Mouse (Mus musculus): ENCODE measurements around the gene Mrps10. TPM values are rescaled to one million over a fixed set of nuclear protein-coding genes. Genes with fewer than 3 reads are reported as not detected.

Mrps10 gene
- polyA plus RNA-seq (2014; fragmentation: Illumina TruSeq; extraction: RNeasy Lipid Tissue Mini Kit (QIAGEN cat#74804); ENCODE audit: low replicate concordance): 35.6 TPM

GRCm38 (mm10) chr17:47368401-47369086 lies at the start of gene Mrps10:
Gene Mrps10, plus strand, starts transcription at chr17:47368887.

DNA sequence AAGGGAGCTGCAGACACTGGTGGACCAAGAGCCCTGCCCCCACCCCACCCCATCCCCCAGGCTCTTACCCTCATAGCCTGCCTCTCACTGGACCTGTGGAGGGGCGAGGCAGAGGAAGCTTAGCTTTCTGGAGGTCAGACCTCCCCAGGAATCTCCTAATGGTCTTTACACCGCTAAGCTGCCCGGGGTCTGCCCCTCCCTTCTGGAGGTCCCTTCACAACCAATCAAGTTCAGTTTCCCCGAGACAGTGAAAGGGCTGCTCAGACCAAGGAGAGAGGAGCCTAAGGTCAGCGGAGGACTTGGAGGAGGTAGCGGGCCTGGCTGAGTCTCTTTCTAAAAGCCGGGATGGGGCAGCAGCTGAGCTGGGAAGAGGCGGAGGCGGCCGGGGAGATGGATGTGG lies 16.5 kb downstream of the Mrps10 start, which contains the start of gene Guca1b:
Gene Guca1b, plus strand, starts transcription at position 249 of the 400 bp plus-strand sequence.

DNA sequence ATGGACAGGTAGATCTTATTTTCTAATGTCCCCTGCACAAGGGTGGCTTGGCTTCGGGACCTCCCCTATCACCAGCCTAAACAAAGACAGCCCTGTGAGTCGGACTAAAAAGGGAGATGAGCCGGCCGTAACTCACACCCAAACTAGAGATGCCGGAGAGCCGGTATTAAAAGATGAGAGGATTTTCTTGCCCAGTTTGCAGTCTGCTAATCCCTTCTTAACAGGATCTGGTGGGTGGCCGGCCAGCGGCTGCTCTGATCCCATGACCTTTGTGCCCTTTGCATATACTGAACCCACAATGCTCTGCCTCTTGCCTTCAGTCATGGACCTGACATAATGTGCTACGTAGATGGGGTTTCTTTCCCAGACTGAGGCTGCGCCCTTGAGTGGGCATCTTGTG lies 31.8 kb downstream of the Mrps10 start, which contains the start of gene Guca1a:
Gene Guca1a, minus strand, starts transcription at position 134 of the 400 bp plus-strand sequence.

Other genes starting within 250 kb of the Mrps10 start
- gene Guca1b, start 16.5 kb downstream of the Mrps10 start, polyA plus RNA-seq (2014; fragmentation: Illumina TruSeq; extraction: RNeasy Lipid Tissue Mini Kit (QIAGEN cat#74804); ENCODE audit: low replicate concordance): 0.26 TPM
- not detected for gene Guca1a, start 31.7 kb downstream of the Mrps10 start, polyA plus RNA-seq (2014; fragmentation: Illumina TruSeq; extraction: RNeasy Lipid Tissue Mini Kit (QIAGEN cat#74804); ENCODE audit: low replicate concordance)
- gene AI661453, start 67.7 kb downstream of the Mrps10 start, polyA plus RNA-seq (2014; fragmentation: Illumina TruSeq; extraction: RNeasy Lipid Tissue Mini Kit (QIAGEN cat#74804); ENCODE audit: low replicate concordance): 0.26 TPM
- 0.45 TPM for gene 1700001C19Rik, start 68.5 kb downstream of the Mrps10 start, polyA plus RNA-seq (2014; fragmentation: Illumina TruSeq; extraction: RNeasy Lipid Tissue Mini Kit (QIAGEN cat#74804); ENCODE audit: low replicate concordance)
- gene Taf8, start 133.4 kb downstream of the Mrps10 start, polyA plus RNA-seq (2014; fragmentation: Illumina TruSeq; extraction: RNeasy Lipid Tissue Mini Kit (QIAGEN cat#74804); ENCODE audit: low replicate concordance): 3.7 TPM
- gene Ccnd3, start 136.2 kb downstream of the Mrps10 start, polyA plus RNA-seq (2014; fragmentation: Illumina TruSeq; extraction: RNeasy Lipid Tissue Mini Kit (QIAGEN cat#74804); ENCODE audit: low replicate concordance): 1.9 TPM
- gene Bysl, start 242.6 kb downstream of the Mrps10 start, polyA plus RNA-seq (2014; fragmentation: Illumina TruSeq; extraction: RNeasy Lipid Tissue Mini Kit (QIAGEN cat#74804); ENCODE audit: low replicate concordance): 0.45 TPM
- gene Med20, start 242.7 kb downstream of the Mrps10 start, polyA plus RNA-seq (2014; fragmentation: Illumina TruSeq; extraction: RNeasy Lipid Tissue Mini Kit (QIAGEN cat#74804); ENCODE audit: low replicate concordance): 11.1 TPM
- gene Gm20517, start 242.7 kb downstream of the Mrps10 start, polyA plus RNA-seq (2014; fragmentation: Illumina TruSeq; extraction: RNeasy Lipid Tissue Mini Kit (QIAGEN cat#74804); ENCODE audit: low replicate concordance): 0.37 TPM

Data from small intestine, adult 10 weeks (tissue).